Mouse (Mus musculus) neural tube, embryonic 11.5 days (tissue): Measurements from ENCODE around the gene Bhlhb9. TPM values are rescaled to one million over a fixed set of nuclear protein-coding genes. Genes with fewer than 3 reads are reported as not detected.
A peak's percentile ranks its signal among the peaks of the same experiment; 100 is the strongest.

Source experiments
- ATAC-seq: fragments of 200-750 bp; cut with Nextera tagmentation; 2 replicates; pipeline ENCODE4 v1.8.0; 2017; ENCODE audit warnings: moderate number of reproducible peaks, mild to moderate bottlenecking, moderate TSS enrichment, moderate library complexity; ENCODE audit not compliant: insufficient read depth, low FRiP score, low TSS enrichment
- DNase-seq: peaks from one replicate; pipeline ENCODE4 v3.0.0-alpha.2; 2015; ENCODE audit warnings: low spot score
- H3K27ac ChIP-seq: fragments of 300-500 bp; sonication (generic); 2 replicates; pipeline ENCODE4 v1.5.1; 2014; ENCODE audit warnings: low read depth, mild to moderate bottlenecking, low read length
- H3K27me3 ChIP-seq: fragments of 300-500 bp; sonication (generic); 2 replicates; pipeline ENCODE4 v1.6.1; 2014; ENCODE audit warnings: mild to moderate bottlenecking, low read length, mixed read lengths; ENCODE audit not compliant: control insufficient read depth, insufficient read depth
- H3K36me3 ChIP-seq: fragments of 300-500 bp; sonication (generic); 2 replicates; pipeline ENCODE4 v1.6.1; 2014; ENCODE audit warnings: mild to moderate bottlenecking, low read length, moderate library complexity, mixed read lengths; ENCODE audit not compliant: control insufficient read depth, insufficient read depth
- H3K4me1 ChIP-seq: fragments of 300-500 bp; sonication (generic); 2 replicates; pipeline ENCODE4 v1.6.1; 2014; ENCODE audit warnings: low read length, mixed read lengths; ENCODE audit not compliant: control insufficient read depth, insufficient read depth
- H3K4me2 ChIP-seq: fragments of 300-500 bp; sonication (generic); 2 replicates; pipeline ENCODE4 v1.6.1; 2014; ENCODE audit warnings: low read depth, mild to moderate bottlenecking, moderate library complexity
- H3K4me3 ChIP-seq: fragments of 300-500 bp; sonication (generic); 2 replicates; pipeline ENCODE4 v1.5.1; 2014; ENCODE audit warnings: low read depth, low read length
- H3K9ac ChIP-seq: fragments of 300-500 bp; sonication (generic); 2 replicates; pipeline ENCODE4 v1.6.1; 2014; ENCODE audit warnings: mild to moderate bottlenecking, low read length
- H3K9me3 ChIP-seq: fragments of 300-500 bp; sonication (generic); 2 replicates; pipeline ENCODE4 v1.6.1; 2016; ENCODE audit warnings: low read length; ENCODE audit not compliant: control insufficient read depth
- WGBS: fragments of 180-500 bp; shearing (Covaris S2); extraction: QIAGEN DNeasy Blood & Tissue Kit; methylation state at CpG from one replicate; pipeline ENCODE4 v1.1.7; 2014; 5-methylcytosine and 5-hydroxymethylcytosine counted together
- polyA plus RNA-seq: library from polyadenylated mRNA; unstranded; fragments of >200 nt; fragmentation: Nextera tagmentation; extraction: Ambion mirVana; gene quantifications from 2 replicates; pipeline ENCODE4 v1.2.1, GENCODE M21; 2014

The Bhlhb9 gene
- polyA plus RNA-seq, 1 experiment from 2014 or later, result 72.4 TPM

GRCm38 (mm10) chrX:135876679-135877078, 79.3 kb downstream of the Bhlhb9 start:
- DNase-seq, result no peak
- no peaks in the 10 kb centered on the region for H3K36me3 ChIP-seq
- H3K4me1 ChIP-seq, result no peaks in the 10 kb centered on the region
- H3K4me3 ChIP-seq, result no peak overlapping the region
- no peak overlapping the region for H3K4me2 ChIP-seq
- no peaks in the 10 kb centered on the region for H3K9me3 ChIP-seq
- H3K27ac ChIP-seq, result no peak overlapping the region
- WGBS, result 93% methylated on average over 1 of the region's 1 CpGs
- ATAC-seq, result no peak
- no peak overlapping the region for H3K9ac ChIP-seq
- H3K27me3 ChIP-seq, result no peaks in the 10 kb centered on the region

GRCm38 (mm10) chrX:135879626-135880025, 82.2 kb downstream of the Bhlhb9 start:
- H3K4me1 ChIP-seq, result no peaks in the 10 kb centered on the region
- WGBS, result 87% methylated on average over 1 of the region's 1 CpGs
- H3K36me3 ChIP-seq, result no peaks in the 10 kb centered on the region
- no peaks in the 10 kb centered on the region for H3K27me3 ChIP-seq
- DNase-seq (no peak), ATAC-seq (no peak)
- no peaks in the 10 kb centered on the region for H3K9me3 ChIP-seq
- H3K4me3 ChIP-seq, result no peak overlapping the region
- H3K9ac ChIP-seq, result no peak overlapping the region
- H3K4me2 ChIP-seq, result no peak overlapping the region
- no peak overlapping the region for H3K27ac ChIP-seq

- Histone ChIP-seq H3K4me2 (peak overlapping the region; percentile 43), H3K27me3 (no peaks in the 10 kb centered on the region), H3K27ac (0 out of 2 replicates have a peak overlapping the region, but pooled peaks have one; percentile 44), H3K4me3 (peak overlapping the region; percentile 57), H3K9me3 (no peaks in the 10 kb centered on the region), H3K36me3 (no peaks in the 10 kb centered on the region), H3K4me1 (no peaks in the 10 kb centered on the region), H3K9ac (peak overlapping the region; percentile 73)
- DNase-seq (peak; percentile 83), ATAC-seq (peak; percentile 97)
- 24% methylated on average over 34 of the region's 41 CpGs for WGBS
Measured at GRCm38 (mm10) chrX:135885411-135886233, 88.2 kb downstream of the Bhlhb9 start.

- no peaks in the 10 kb centered on the region for H3K36me3 ChIP-seq
- 0 out of 2 replicates have a peak overlapping the region, but pooled peaks have one; percentile 44 for H3K27ac ChIP-seq
- H3K27me3 ChIP-seq, result no peaks in the 10 kb centered on the region
- no peak for DNase-seq
- no peaks in the 10 kb centered on the region for H3K9me3 ChIP-seq
- H3K4me2 ChIP-seq, result peak overlapping the region; percentile 43
- H3K4me3 ChIP-seq, result peak overlapping the region; percentile 57
- peak; percentile 37; the same call in 1 of the 2 replicates for ATAC-seq
- H3K4me1 ChIP-seq, result no peaks in the 10 kb centered on the region
- 13% methylated on average over 11 of the region's 11 CpGs for WGBS
- H3K9ac ChIP-seq, result peak overlapping the region; percentile 73
Measured at GRCm38 (mm10) chrX:135886234-135886585, 88.8 kb downstream of the Bhlhb9 start.

- ATAC-seq (no peak), DNase-seq (no peak)
- WGBS, result 90% methylated on average over 4 of the region's 4 CpGs
- Histone ChIP-seq H3K4me3 (no peak overlapping the region), H3K9ac (no peak overlapping the region), H3K4me1 (no peaks in the 10 kb centered on the region), H3K27ac (no peak overlapping the region), H3K36me3 (no peaks in the 10 kb centered on the region), H3K4me2 (no peak overlapping the region), H3K27me3 (no peaks in the 10 kb centered on the region), H3K9me3 (no peaks in the 10 kb centered on the region)
Measured at GRCm38 (mm10) chrX:135916580-135916979, 119.2 kb downstream of the Bhlhb9 start.

- 54% methylated on average over 1 of the region's 1 CpGs for WGBS
- no peaks in the 10 kb centered on the region for H3K27me3 ChIP-seq
- no peak for DNase-seq
- H3K4me2 ChIP-seq, result no peak overlapping the region
- H3K9me3 ChIP-seq, result no peaks in the 10 kb centered on the region
- no peak overlapping the region for H3K4me3 ChIP-seq
- H3K9ac ChIP-seq, result no peak overlapping the region
- no peaks in the 10 kb centered on the region for H3K36me3 ChIP-seq
- H3K27ac ChIP-seq, result no peak overlapping the region
- no peaks in the 10 kb centered on the region for H3K4me1 ChIP-seq
- no peak for ATAC-seq
Measured at GRCm38 (mm10) chrX:135917116-135917515, 119.7 kb downstream of the Bhlhb9 start.

GRCm38 (mm10) chrX:135922162-135922561, 124.8 kb downstream of the Bhlhb9 start:
- no peak for ATAC-seq
- H3K9ac ChIP-seq, result no peak overlapping the region

GRCm38 (mm10) chrX:135925911-135926310, 128.5 kb downstream of the Bhlhb9 start:
- Histone ChIP-seq H3K27me3 (no peaks in the 10 kb centered on the region), H3K4me2 (no peak overlapping the region), H3K4me1 (no peaks in the 10 kb centered on the region), H3K27ac (no peak overlapping the region), H3K9ac (no peak overlapping the region), H3K36me3 (no peaks in the 10 kb centered on the region), H3K9me3 (no peaks in the 10 kb centered on the region), H3K4me3 (no peak overlapping the region)
- whole genome bisulfite sequencing, result 47% methylated on average over 3 of the region's 3 CpGs
- ATAC-seq (no peak), DNase-seq (no peak)

More at GRCm38 (mm10) chrX:135922162-135922561, 124.8 kb downstream of the Bhlhb9 start:
- DNase-seq, result no peak
- H3K27ac ChIP-seq, result no peak overlapping the region
- no peaks in the 10 kb centered on the region for H3K36me3 ChIP-seq
- H3K4me3 ChIP-seq, result no peak overlapping the region
- no peak overlapping the region for H3K4me2 ChIP-seq
- no peaks in the 10 kb centered on the region for H3K27me3 ChIP-seq
- no peaks in the 10 kb centered on the region for H3K4me1 ChIP-seq
- 83% methylated on average over 7 of the region's 7 CpGs for WGBS
- H3K9me3 ChIP-seq, result no peaks in the 10 kb centered on the region

GRCm38 (mm10) chrX:135928588-135928987, 131.2 kb downstream of the Bhlhb9 start:
- Histone ChIP-seq H3K4me2 (no peak overlapping the region), H3K4me1 (no peaks in the 10 kb centered on the region), H3K9me3 (no peaks in the 10 kb centered on the region), H3K4me3 (no peak overlapping the region), H3K36me3 (no peaks in the 10 kb centered on the region), H3K9ac (no peak overlapping the region), H3K27ac (no peak overlapping the region), H3K27me3 (no peaks in the 10 kb centered on the region)
- DNase-seq, result no peak
- no peak for ATAC-seq
